ENCODE assay signal across 9 mouse cellular contexts in the genomic region with DNA sequence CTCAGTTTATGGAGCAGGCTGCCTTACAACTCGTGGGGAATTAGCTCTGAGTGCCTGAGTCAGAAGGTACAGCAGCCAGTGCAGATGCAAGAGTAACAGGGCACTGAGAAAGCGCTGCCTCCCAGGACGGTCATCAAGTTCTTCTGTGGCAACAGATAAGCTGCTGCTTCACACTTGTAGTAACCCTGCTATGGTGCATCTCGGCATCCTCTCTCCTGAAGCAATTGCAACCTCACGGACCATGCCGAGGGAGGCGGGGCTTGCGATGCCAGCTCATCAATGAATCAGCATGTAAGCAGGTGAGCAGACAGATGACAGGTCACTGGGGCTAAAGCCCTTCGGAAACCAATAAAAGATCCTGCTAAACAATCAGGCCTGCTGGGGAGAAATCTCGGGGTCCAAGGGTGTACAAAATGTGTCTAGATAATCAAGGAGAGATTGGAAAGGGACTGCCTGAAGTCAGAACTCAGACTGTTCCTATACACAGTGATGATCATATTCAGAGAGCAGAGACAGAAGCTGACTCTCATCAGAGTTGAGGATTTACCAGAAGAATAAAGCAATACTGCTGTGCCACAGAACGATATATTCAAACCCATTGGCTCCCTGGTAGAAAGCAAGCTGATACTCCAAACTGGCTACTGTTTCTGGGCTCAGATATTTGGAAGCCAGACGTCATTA.
A peak's percentile ranks its signal among the peaks of the same experiment; 100 is the strongest.
DNase-seq lines count a peak whose midpoint lies in the region; ATAC-seq and TF ChIP-seq lines count a peak whose summit lies in the region.
"Had no signal": no experiment of that assay in that cellular context is flagged by ENCODE, and none has a peak within 500 bp of the region (broad histone marks: within the 10 kb centered on the region; RNA-seq: fewer than 3 reads in every experiment).

No protein-coding gene starts in this region.

- DNase-seq in gastrocnemius, postnatal 10 days: peak; percentile 4
- no peak for DNase-seq in gastrocnemius, postnatal 36 days
- no peak for DNase-seq in testis, postnatal 14 days (ENCODE audit: low spot score)
- no peak for DNase-seq in ovary, postnatal 10 days (ENCODE audit: low spot score)
- no peak for DNase-seq in adipocyte (ENCODE audit: low spot score)

- no peak overlapping the region for H3K9ac ChIP-seq in intestine, postnatal 0 days (ENCODE audit: low read depth, low read length)
- H3K9ac ChIP-seq in neural tube, embryonic 14.5 days (replicated peaks; ENCODE audit: low read depth, low read length): 0 out of 2 replicates have a peak overlapping the region, but pooled peaks have one; percentile 28

- H3K4me3 ChIP-seq in testis, adult 2 months (ENCODE audit: control insufficient read depth, low read depth, low read length): peak overlapping the region; percentile 40
- peak overlapping the region; percentile 12; the same call in 1 of the 2 replicates for H3K4me3 ChIP-seq in intestine, postnatal 0 days (ENCODE audit: low read depth, low read length)
- H3K4me3 ChIP-seq in neural tube, embryonic 14.5 days (ENCODE audit: low read depth, low read length): peak overlapping the region; percentile 20; the same call in 1 of the 2 replicates

- intact Hi-C loops in gastrocnemius, postnatal 36 days (cut with DNase I): no loop called here

- no peaks in the 10 kb centered on the region for H3K4me1 ChIP-seq in testis, adult 2 months (ENCODE audit: control insufficient read depth, insufficient read depth, low read length)
- H3K4me1 ChIP-seq in intestine, postnatal 0 days (replicated peaks; ENCODE audit: control insufficient read depth, insufficient read depth, low read length): no peaks in the 10 kb centered on the region; the same call in 1 of the 2 replicates
- H3K4me1 ChIP-seq in neural tube, embryonic 14.5 days (ENCODE audit: control insufficient read depth, insufficient read depth, low read length): 0 out of 2 replicates have a peak, but pooled peaks cover 2% of the 10 kb centered on the region

- ATAC-seq in intestine, postnatal 0 days: peak; percentile 41; the same call in 1 of the 2 replicates
- ATAC-seq in neural tube, embryonic 14.5 days (ENCODE audit: low read depth): peak; percentile 69

- H3K27me3 ChIP-seq in testis, adult 2 months (ENCODE audit: control insufficient read depth, insufficient read depth, low read length): no peaks in the 10 kb centered on the region
- no peaks in the 10 kb centered on the region for H3K27me3 ChIP-seq in intestine, postnatal 0 days (replicated peaks; ENCODE audit: control insufficient read depth, insufficient read depth, low read length)
- H3K27me3 ChIP-seq in neural tube, embryonic 14.5 days (ENCODE audit: control insufficient read depth, insufficient read depth, low read length): no peaks in the 10 kb centered on the region
- H3K27me3 ChIP-seq: CH12.LX had no signal

- no peaks in the 10 kb centered on the region for H3K36me3 ChIP-seq in testis, adult 2 months (ENCODE audit: control insufficient read depth, insufficient read depth, low read length)
- H3K36me3 ChIP-seq in intestine, postnatal 0 days (ENCODE audit: control insufficient read depth, insufficient read depth): no peaks in the 10 kb centered on the region
- H3K36me3 ChIP-seq in neural tube, embryonic 14.5 days (ENCODE audit: control insufficient read depth, insufficient read depth, low read length): no peaks in the 10 kb centered on the region

- no peak overlapping the region for H3K27ac ChIP-seq in testis, adult 2 months (ENCODE audit: control insufficient read depth, insufficient read depth, low read depth, low read length)
- H3K27ac ChIP-seq in intestine, postnatal 0 days (ENCODE audit: low read depth, low read length): no peak overlapping the region
- H3K27ac ChIP-seq in neural tube, embryonic 14.5 days (ENCODE audit: low read depth, low read length): no peak overlapping the region

- WGBS in intestine, postnatal 0 days: 14% methylated on average over 12 of the region's 12 CpGs
- 19% methylated on average over 12 of the region's 12 CpGs for WGBS in neural tube, embryonic 14.5 days

- peak overlapping the region; percentile 40 for H3K4me2 ChIP-seq in intestine, postnatal 0 days (replicated peaks; ENCODE audit: low read depth)
- peak overlapping the region; percentile 47 for H3K4me2 ChIP-seq in neural tube, embryonic 14.5 days (ENCODE audit: low read depth, low read length)

- no peak for TF ChIP-seq CTCF in testis, adult 2 months (IDR thresholded peaks at IDR 0.05; ENCODE audit: control insufficient read depth, insufficient read depth, insufficient replicate concordance, low read depth, low read length)
- no peak for TF ChIP-seq CTCF in intestine, postnatal 0 days (IDR thresholded peaks at IDR 0.05; ENCODE audit: low read depth)

- H3K9me3 ChIP-seq in intestine, postnatal 0 days (ENCODE audit: control insufficient read depth): no peaks in the 10 kb centered on the region
- H3K9me3 ChIP-seq in neural tube, embryonic 14.5 days (ENCODE audit: control insufficient read depth, low read length): no peaks in the 10 kb centered on the region

- no peak for TF ChIP-seq POLR2A in testis, adult 2 months (IDR thresholded peaks at IDR 0.05; ENCODE audit: control insufficient read depth, low read depth, low read length)
